In genomic region chr16:20651076-20651946, GRCm38 (mm10) we compare ENCODE assay signal across 8 mouse cellular contexts. TPM values are rescaled to one million over a fixed set of nuclear protein-coding genes. Genes with fewer than 3 reads are reported as not detected.
DNase-seq lines count a peak whose midpoint lies in the region; ATAC-seq and TF ChIP-seq lines count a peak whose summit lies in the region.

Gene Psmd2 (plus strand): TSS chr16:20651652.

- no peak for TF ChIP-seq EP300 in lung, postnatal 0 days (IDR thresholded peaks at IDR 0.05)

- H3K4me3 ChIP-seq in hindbrain, embryonic 10.5 days, result peak within 1 kb of the TSS; percentile 95
- H3K4me3 ChIP-seq in lung, postnatal 0 days (ENCODE audit: low read depth, low read length), result peak within 1 kb of the TSS; percentile 57

- WGBS in hindbrain, embryonic 10.5 days, result 2% methylated on average over 46 of the region's 46 CpGs
- 2% methylated on average over 35 of the region's 46 CpGs for WGBS in lung, postnatal 0 days

- peak; percentile 97 for ATAC-seq in frontal cortex, adult (ENCODE audit: low TSS enrichment)
- ATAC-seq in lung, postnatal 0 days, result peak; percentile 99

- H3K27ac ChIP-seq in hindbrain, embryonic 10.5 days, result peak within 1 kb of the TSS; percentile 90
- peak within 1 kb of the TSS; percentile 64 for H3K27ac ChIP-seq in lung, postnatal 0 days (ENCODE audit: low read length)

- H3K4me2 ChIP-seq in lung, postnatal 0 days (replicated peaks; ENCODE audit: low read depth, low read length), result peak within 1 kb of the TSS; percentile 79

- peak; percentile 73 for DNase-seq in MEL-GATA-1-ER (ENCODE audit: extremely low read depth, low read depth)
- peak; percentile 97 for DNase-seq in cerebellum, adult 8-10 months
- DNase-seq in hindbrain, embryonic 10.5 days (ENCODE audit: low spot score), result peak; percentile 97
- DNase-seq in layer of hippocampus, adult 9-11 months, result peak; percentile 94
- peak; percentile 96 for DNase-seq in lung, postnatal 0 days (ENCODE audit: low spot score)
- peak; percentile 97 for DNase-seq in ovary, postnatal 14 days (ENCODE audit: low spot score)
- peak; percentile 96 for DNase-seq in thymus, postnatal 14 days

- no peaks in the 10 kb centered on the region for H3K27me3 ChIP-seq in hindbrain, embryonic 10.5 days (ENCODE audit: insufficient read depth, poor library complexity, severe bottlenecking)
- no peaks in the 10 kb centered on the region for H3K27me3 ChIP-seq in lung, postnatal 0 days (replicated peaks; ENCODE audit: insufficient read depth, low read length)

- H3K9ac ChIP-seq in lung, postnatal 0 days (replicated peaks; ENCODE audit: low read depth), result peak within 1 kb of the TSS; percentile 60

- peaks cover 33% of the 10 kb centered on the region for H3K36me3 ChIP-seq in hindbrain, embryonic 10.5 days
- H3K36me3 ChIP-seq in lung, postnatal 0 days (ENCODE audit: insufficient read depth, low read length), result peaks cover 10% of the 10 kb centered on the region; the same call in 1 of the 2 replicates

- H3K9me3 ChIP-seq in hindbrain, embryonic 10.5 days, result no peaks in the 10 kb centered on the region
- no peaks in the 10 kb centered on the region for H3K9me3 ChIP-seq in lung, postnatal 0 days (ENCODE audit: low read length)

- H3K4me1 ChIP-seq in hindbrain, embryonic 10.5 days (replicated peaks), result peaks cover 17% of the 10 kb centered on the region
- no peaks in the 10 kb centered on the region for H3K4me1 ChIP-seq in lung, postnatal 0 days (ENCODE audit: insufficient read depth, low read depth, low read length)

- peak; percentile 34; the same call in 1 of the 2 replicates for TF ChIP-seq CTCF in lung, postnatal 0 days (IDR thresholded peaks at IDR 0.05)

RNA-seq across cellular contexts. Expression of gene Psmd2, which starts in this region (rescaled TPM):
- 466 and 503 TPM in 2 replicates for polyA plus RNA-seq in hindbrain, embryonic 10.5 days (2016; fragmentation: Nextera tagmentation; extraction: Ambion mirVana)
- polyA plus RNA-seq in lung, postnatal 0 days (2015; fragmentation: Nextera tagmentation; extraction: Ambion mirVana), result 146 and 150 TPM in 2 replicates

Comparison
In these comparisons a context has a peak if more than half of its experiments do, and no peak if none do; other contexts are left out.
1. Peak in every context shown above with its lines: DNase-seq, ATAC-seq, H3K4me3 ChIP-seq and H3K27ac ChIP-seq.